18 mouse cellular contexts compared by ENCODE assay signal in genomic region chr4:152532872-152533271, GRCm38 (mm10). TPM values are rescaled to one million over a fixed set of nuclear protein-coding genes. Genes with fewer than 3 reads are reported as not detected.
DNase-seq lines count a peak whose midpoint lies in the region; ATAC-seq and TF ChIP-seq lines count a peak whose summit lies in the region.
"Had no signal": no experiment of that assay in that cellular context is flagged by ENCODE, and none has a peak within 500 bp of the region (broad histone marks: within the 10 kb centered on the region; RNA-seq: fewer than 3 reads in every experiment).

No protein-coding gene starts in this region.

- WGBS in forebrain, embryonic 14.5 days = 53% methylated on average over 9 of the region's 9 CpGs
- 62% methylated on average over 9 of the region's 9 CpGs for WGBS in forebrain, embryonic 13.5 days
- 71% methylated on average over 9 of the region's 9 CpGs for WGBS in midbrain, embryonic 11.5 days
- 69% methylated on average over 9 of the region's 9 CpGs for WGBS in midbrain, embryonic 15.5 days
- 66% methylated on average over 9 of the region's 9 CpGs for WGBS in embryonic facial prominence, embryonic 10.5 days
- WGBS in limb, embryonic 14.5 days = 34% methylated on average over 9 of the region's 9 CpGs

- H3K9ac ChIP-seq in forebrain, embryonic 14.5 days (ENCODE audit: low read length) = no peak overlapping the region
- no peak overlapping the region for H3K9ac ChIP-seq in forebrain, embryonic 13.5 days
- no peak overlapping the region for H3K9ac ChIP-seq in midbrain, embryonic 11.5 days (ENCODE audit: low read length)
- no peak overlapping the region for H3K9ac ChIP-seq in midbrain, embryonic 15.5 days
- no peak overlapping the region for H3K9ac ChIP-seq in limb, embryonic 14.5 days (ENCODE audit: low read depth, low read length, severe bottlenecking)
- H3K9ac ChIP-seq: forebrain, embryonic 15.5 days had no signal

- H3K4me1 ChIP-seq in forebrain, embryonic 14.5 days (ENCODE audit: control insufficient read depth, insufficient read depth, low read length) = no peaks in the 10 kb centered on the region
- H3K4me1 ChIP-seq in forebrain, embryonic 13.5 days = peaks cover 29% of the 10 kb centered on the region
- H3K4me1 ChIP-seq in midbrain, embryonic 11.5 days (ENCODE audit: control insufficient read depth, insufficient read depth, low read length) = 0 out of 2 replicates have a peak, but pooled peaks cover 3% of the 10 kb centered on the region
- peaks cover 20% of the 10 kb centered on the region for H3K4me1 ChIP-seq in midbrain, embryonic 15.5 days
- H3K4me1 ChIP-seq in embryonic facial prominence, embryonic 10.5 days = peaks cover 59% of the 10 kb centered on the region
- H3K4me1 ChIP-seq in limb, embryonic 14.5 days (ENCODE audit: control insufficient read depth, insufficient read depth, low read length) = no peaks in the 10 kb centered on the region

- no peaks in the 10 kb centered on the region for H3K9me3 ChIP-seq in forebrain, embryonic 14.5 days (replicated peaks; ENCODE audit: control insufficient read depth, low read length)
- no peaks in the 10 kb centered on the region for H3K9me3 ChIP-seq in forebrain, embryonic 13.5 days (replicated peaks)
- H3K9me3 ChIP-seq in midbrain, embryonic 11.5 days (ENCODE audit: control insufficient read depth, low read length) = no peaks in the 10 kb centered on the region
- H3K9me3 ChIP-seq in midbrain, embryonic 15.5 days = no peaks in the 10 kb centered on the region
- no peaks in the 10 kb centered on the region for H3K9me3 ChIP-seq in embryonic facial prominence, embryonic 10.5 days
- H3K9me3 ChIP-seq in limb, embryonic 14.5 days (ENCODE audit: control insufficient read depth, low read length) = no peaks in the 10 kb centered on the region
- H3K9me3 ChIP-seq: forebrain, embryonic 15.5 days had no signal

- no peaks in the 10 kb centered on the region for H3K27me3 ChIP-seq in forebrain, embryonic 14.5 days (replicated peaks; ENCODE audit: control insufficient read depth, insufficient read depth, low read length)
- no peaks in the 10 kb centered on the region for H3K27me3 ChIP-seq in forebrain, embryonic 13.5 days
- H3K27me3 ChIP-seq in midbrain, embryonic 11.5 days (ENCODE audit: control insufficient read depth, insufficient read depth, low read length) = no peaks in the 10 kb centered on the region
- H3K27me3 ChIP-seq in midbrain, embryonic 15.5 days (replicated peaks) = 0 out of 2 replicates have a peak, but pooled peaks cover 3% of the 10 kb centered on the region
- H3K27me3 ChIP-seq in embryonic facial prominence, embryonic 10.5 days (replicated peaks; ENCODE audit: low read depth, poor library complexity, severe bottlenecking) = no peaks in the 10 kb centered on the region
- H3K27me3 ChIP-seq in limb, embryonic 14.5 days (ENCODE audit: control insufficient read depth, insufficient read depth, low read length) = no peaks in the 10 kb centered on the region
- H3K27me3 ChIP-seq: forebrain, embryonic 15.5 days had no signal

- no peak for ATAC-seq in forebrain, embryonic 14.5 days
- ATAC-seq in forebrain, embryonic 13.5 days = no peak
- no peak for ATAC-seq in midbrain, embryonic 11.5 days (ENCODE audit: low FRiP score)
- no peak for ATAC-seq in midbrain, embryonic 15.5 days (replicated peaks)
- no peak for ATAC-seq in limb, embryonic 14.5 days (ENCODE audit: low FRiP score, low read depth)
- ATAC-seq: forebrain, embryonic 15.5 days; lung, postnatal 0 days; midbrain, embryonic 16.5 days had no signal

- H3K36me3 ChIP-seq in forebrain, embryonic 14.5 days (ENCODE audit: control insufficient read depth, insufficient read depth, low read length) = no peaks in the 10 kb centered on the region
- H3K36me3 ChIP-seq in forebrain, embryonic 13.5 days (ENCODE audit: poor library complexity, severe bottlenecking) = no peaks in the 10 kb centered on the region
- H3K36me3 ChIP-seq in midbrain, embryonic 11.5 days (ENCODE audit: control insufficient read depth, insufficient read depth, low read length) = no peaks in the 10 kb centered on the region
- H3K36me3 ChIP-seq in midbrain, embryonic 15.5 days (replicated peaks) = no peaks in the 10 kb centered on the region
- H3K36me3 ChIP-seq in embryonic facial prominence, embryonic 10.5 days (replicated peaks) = no peaks in the 10 kb centered on the region
- no peaks in the 10 kb centered on the region for H3K36me3 ChIP-seq in limb, embryonic 14.5 days (ENCODE audit: control insufficient read depth, insufficient read depth, low read length)
- H3K36me3 ChIP-seq: forebrain, embryonic 15.5 days had no signal

- TF ChIP-seq POLR2A in limb, embryonic 14.5 days (IDR thresholded peaks at IDR 0.05; ENCODE audit: borderline replicate concordance, extremely low read depth, insufficient read depth, insufficient read length) = no peak

- H3K4me3 ChIP-seq in forebrain, embryonic 14.5 days (ENCODE audit: low read depth, low read length) = no peak overlapping the region
- H3K4me3 ChIP-seq in forebrain, embryonic 13.5 days = no peak overlapping the region
- H3K4me3 ChIP-seq in midbrain, embryonic 11.5 days (ENCODE audit: low read depth, low read length) = no peak overlapping the region
- H3K4me3 ChIP-seq in midbrain, embryonic 15.5 days = no peak overlapping the region
- H3K4me3 ChIP-seq in embryonic facial prominence, embryonic 10.5 days = no peak overlapping the region
- H3K4me3 ChIP-seq in limb, embryonic 14.5 days (replicated peaks; ENCODE audit: low read length) = no peak overlapping the region
- H3K4me3 ChIP-seq: erythroblast, embryonic 14.5 days; forebrain, embryonic 15.5 days; heart, adult 2 months had no signal

- no peak overlapping the region for H3K27ac ChIP-seq in forebrain, embryonic 14.5 days (ENCODE audit: low read depth, low read length)
- H3K27ac ChIP-seq in forebrain, embryonic 13.5 days = no peak overlapping the region
- H3K27ac ChIP-seq in midbrain, embryonic 11.5 days (ENCODE audit: low read depth, low read length) = no peak overlapping the region
- no peak overlapping the region for H3K27ac ChIP-seq in midbrain, embryonic 15.5 days
- H3K27ac ChIP-seq in embryonic facial prominence, embryonic 10.5 days (replicated peaks) = no peak overlapping the region
- no peak overlapping the region for H3K27ac ChIP-seq in limb, embryonic 14.5 days (replicated peaks; ENCODE audit: low read depth, low read length)
- H3K27ac ChIP-seq: forebrain, embryonic 15.5 days; heart, adult 2 months; kidney, postnatal 0 days had no signal

- DNase-seq in forebrain, embryonic 14.5 days (ENCODE audit: low spot score) = peak; percentile 48
- peak; percentile 64 for DNase-seq in midbrain, embryonic 11.5 days (ENCODE audit: low spot score, missing footprints)
- DNase-seq in embryonic facial prominence, embryonic 10.5 days (ENCODE audit: low spot score) = peak; percentile 33
- peak; percentile 20 for DNase-seq in limb, embryonic 14.5 days (ENCODE audit: low spot score)
- no peak for DNase-seq in right cerebral cortex, postnatal 25 days
- DNase-seq: cerebellum, adult 9-11 months; heart, adult 2 months; kidney, adult 11 months; liver; right cerebral cortex, adult 18-20 months; thymus, postnatal 14 days had no signal

- H3K4me2 ChIP-seq in forebrain, embryonic 14.5 days (ENCODE audit: low read length) = no peak overlapping the region
- no peak overlapping the region for H3K4me2 ChIP-seq in forebrain, embryonic 13.5 days
- no peak overlapping the region for H3K4me2 ChIP-seq in midbrain, embryonic 11.5 days
- H3K4me2 ChIP-seq in midbrain, embryonic 15.5 days = no peak overlapping the region
- H3K4me2 ChIP-seq in limb, embryonic 14.5 days (replicated peaks; ENCODE audit: low read depth, low read length, severe bottlenecking) = no peak overlapping the region
- H3K4me2 ChIP-seq: forebrain, embryonic 15.5 days had no signal

RNA-seq across cellular contexts. Expression of gene Kcnab2, which starts 55.2 kb away (rescaled TPM):
- polyA plus RNA-seq in forebrain, embryonic 14.5 days (2014; fragmentation: Nextera tagmentation; extraction: Ambion mirVana) = 11.2 and 13.4 TPM in 2 replicates
- polyA plus RNA-seq in forebrain, embryonic 13.5 days (2015; fragmentation: Nextera tagmentation; extraction: Ambion mirVana) = 12.2 and 13.1 TPM in 2 replicates
- 10.5 and 11.0 TPM in 2 replicates for polyA plus RNA-seq in midbrain, embryonic 11.5 days (2014; fragmentation: Nextera tagmentation; extraction: Ambion mirVana)
- polyA plus RNA-seq in midbrain, embryonic 15.5 days (2015; fragmentation: Nextera tagmentation; extraction: Ambion mirVana) = 26.1 and 27.8 TPM in 2 replicates
- polyA plus RNA-seq in embryonic facial prominence, embryonic 10.5 days (2016; fragmentation: Nextera tagmentation; extraction: Ambion mirVana) = 7.3 and 7.6 TPM in 2 replicates
- polyA plus RNA-seq in limb, embryonic 14.5 days (2012; rRNA removed) = 4.6 and 5.8 TPM in 2 replicates
- polyA plus RNA-seq in limb, embryonic 14.5 days (2014; fragmentation: Nextera tagmentation; extraction: Ambion mirVana) = 7.1 and 7.2 TPM in 2 replicates

RNA-seq across cellular contexts. Expression of gene Nphp4, which starts 56.4 kb away (rescaled TPM):
- 3.6 and 4.4 TPM in 2 replicates for polyA plus RNA-seq in forebrain, embryonic 14.5 days (2014; fragmentation: Nextera tagmentation; extraction: Ambion mirVana)
- 4.4 and 5.2 TPM in 2 replicates for polyA plus RNA-seq in forebrain, embryonic 13.5 days (2015; fragmentation: Nextera tagmentation; extraction: Ambion mirVana)
- 4.4 and 4.8 TPM in 2 replicates for polyA plus RNA-seq in midbrain, embryonic 11.5 days (2014; fragmentation: Nextera tagmentation; extraction: Ambion mirVana)
- polyA plus RNA-seq in midbrain, embryonic 15.5 days (2015; fragmentation: Nextera tagmentation; extraction: Ambion mirVana) = 6.2 and 6.3 TPM in 2 replicates
- 4.9 and 5.9 TPM in 2 replicates for polyA plus RNA-seq in embryonic facial prominence, embryonic 10.5 days (2016; fragmentation: Nextera tagmentation; extraction: Ambion mirVana)
- 4.6 and 6.9 TPM in 2 replicates for polyA plus RNA-seq in limb, embryonic 14.5 days (2012; rRNA removed)
- polyA plus RNA-seq in limb, embryonic 14.5 days (2014; fragmentation: Nextera tagmentation; extraction: Ambion mirVana) = 2.2 and 3.1 TPM in 2 replicates
